30 mouse cellular contexts compared by ENCODE assay signal in genomic region chr4:57574181-57574580, GRCm38 (mm10). TPM values are rescaled to one million over a fixed set of nuclear protein-coding genes. Genes with fewer than 3 reads are reported as not detected.
DNase-seq lines count a peak whose midpoint lies in the region; ATAC-seq and TF ChIP-seq lines count a peak whose summit lies in the region.
"Had no signal": no experiment of that assay in that cellular context is flagged by ENCODE, and none has a peak within 500 bp of the region (broad histone marks: within the 10 kb centered on the region; RNA-seq: fewer than 3 reads in every experiment).

No protein-coding gene starts in this region.

- H3K27ac ChIP-seq in gastrocnemius, adult 2 months = 0 out of 2 replicates have a peak overlapping the region, but pooled peaks have one; percentile 8
- H3K27ac ChIP-seq in heart, embryonic 13.5 days (replicated peaks) = peak overlapping the region; percentile 90
- H3K27ac ChIP-seq in intestine, embryonic 16.5 days (ENCODE audit: low read length) = peak overlapping the region; percentile 26; the same call in 1 of the 2 replicates
- H3K27ac ChIP-seq in intestine, postnatal 0 days (ENCODE audit: low read depth, low read length) = no peak overlapping the region
- H3K27ac ChIP-seq in small intestine, adult 2 months (ENCODE audit: insufficient read depth, low read depth, low read length) = 0 out of 2 replicates have a peak overlapping the region, but pooled peaks have one; percentile 33
- H3K27ac ChIP-seq: embryonic facial prominence, embryonic 13.5 days; forebrain, embryonic 10.5 days; forebrain, embryonic 15.5 days; kidney, postnatal 0 days; limb, embryonic 10.5 days; limb, embryonic 15.5 days; liver, embryonic 13.5 days; macrophage; midbrain, embryonic 13.5 days; neural tube, embryonic 13.5 days had no signal

- H3K27me3 ChIP-seq in heart, embryonic 13.5 days (replicated peaks) = no peaks in the 10 kb centered on the region
- no peaks in the 10 kb centered on the region for H3K27me3 ChIP-seq in intestine, embryonic 16.5 days (replicated peaks; ENCODE audit: control insufficient read depth, insufficient read depth, low read length)
- no peaks in the 10 kb centered on the region for H3K27me3 ChIP-seq in intestine, postnatal 0 days (replicated peaks; ENCODE audit: control insufficient read depth, insufficient read depth, low read length)
- H3K27me3 ChIP-seq in small intestine, adult 2 months (ENCODE audit: control insufficient read depth, insufficient read depth, low read length) = no peaks in the 10 kb centered on the region
- H3K27me3 ChIP-seq: embryonic facial prominence, embryonic 13.5 days; forebrain, embryonic 15.5 days; limb, embryonic 15.5 days had no signal

- intact Hi-C loops in gastrocnemius, adult 2 months (cut with DNase I) = no loop called here
- intact Hi-C loops in gastrocnemius, postnatal 14 days (cut with DNase I; ENCODE audit: low total_unique reads) = no loop called here
- intact Hi-C loops in heart, postnatal 14 days (cut with DNase I) = no loop called here

- 64% methylated on average over 3 of the region's 3 CpGs for WGBS in heart, embryonic 13.5 days
- 88% methylated on average over 3 of the region's 3 CpGs for WGBS in intestine, embryonic 16.5 days
- WGBS in intestine, postnatal 0 days = 84% methylated on average over 3 of the region's 3 CpGs
- 79% methylated on average over 3 of the region's 3 CpGs for WGBS in small intestine, adult 2 months

- H3K4me2 ChIP-seq in heart, embryonic 13.5 days = peak overlapping the region; percentile 39
- no peak overlapping the region for H3K4me2 ChIP-seq in intestine, embryonic 16.5 days (ENCODE audit: low read depth, low read length)
- no peak overlapping the region for H3K4me2 ChIP-seq in intestine, postnatal 0 days (replicated peaks; ENCODE audit: low read depth)
- H3K4me2 ChIP-seq: embryonic facial prominence, embryonic 13.5 days; forebrain, embryonic 15.5 days; limb, embryonic 15.5 days; liver, embryonic 13.5 days; midbrain, embryonic 13.5 days; neural tube, embryonic 13.5 days had no signal

- H3K9ac ChIP-seq in heart, embryonic 13.5 days = peak overlapping the region; percentile 71
- H3K9ac ChIP-seq in intestine, embryonic 16.5 days (ENCODE audit: low read depth, low read length) = no peak overlapping the region
- no peak overlapping the region for H3K9ac ChIP-seq in intestine, postnatal 0 days (ENCODE audit: low read depth, low read length)
- H3K9ac ChIP-seq: embryonic facial prominence, embryonic 13.5 days; forebrain, embryonic 15.5 days; limb, embryonic 15.5 days; liver, embryonic 13.5 days; midbrain, embryonic 13.5 days; neural tube, embryonic 13.5 days had no signal

- H3K36me3 ChIP-seq in heart, embryonic 13.5 days = peaks cover 19% of the 10 kb centered on the region
- no peaks in the 10 kb centered on the region for H3K36me3 ChIP-seq in intestine, embryonic 16.5 days (ENCODE audit: control insufficient read depth, insufficient read depth, low read length)
- no peaks in the 10 kb centered on the region for H3K36me3 ChIP-seq in intestine, postnatal 0 days (ENCODE audit: control insufficient read depth, insufficient read depth)
- H3K36me3 ChIP-seq in small intestine, adult 2 months (ENCODE audit: control insufficient read depth, insufficient read depth, low read length) = no peaks in the 10 kb centered on the region
- H3K36me3 ChIP-seq: embryonic facial prominence, embryonic 13.5 days; forebrain, embryonic 10.5 days; forebrain, embryonic 15.5 days; limb, embryonic 10.5 days; limb, embryonic 15.5 days; liver, embryonic 13.5 days; midbrain, embryonic 13.5 days; neural tube, embryonic 13.5 days had no signal

- no peak for TF ChIP-seq CTCF in gastrocnemius, adult 2 months (IDR thresholded peaks at IDR 0.05)
- TF ChIP-seq CTCF in intestine, postnatal 0 days (IDR thresholded peaks at IDR 0.05; ENCODE audit: low read depth) = no peak
- no peak for TF ChIP-seq CTCF in small intestine, adult 2 months (IDR thresholded peaks at IDR 0.05; ENCODE audit: extremely low read depth, insufficient read length, insufficient replicate concordance, low read depth, low read length)

- TF ChIP-seq POLR2A in small intestine, adult 2 months (IDR thresholded peaks at IDR 0.05; ENCODE audit: low read depth, low read length) = no peak

- DNase-seq in gastrocnemius, adult 2 months = no peak
- DNase-seq in gastrocnemius, postnatal 14 days = no peak
- no peak for DNase-seq in heart, postnatal 14 days
- DNase-seq: cerebellum, adult 18-20 months; cerebellum, postnatal 10 days; kidney, adult 8-10 months; kidney, postnatal 4 days; layer of hippocampus, postnatal 36 days; liver, embryonic 13.5 days; lung, adult 18-20 months; right cerebral cortex, postnatal 4 days; thymus, adult 2 months; thymus, postnatal 36 days had no signal

- no peak overlapping the region for H3K4me3 ChIP-seq in gastrocnemius, adult 2 months
- H3K4me3 ChIP-seq in heart, embryonic 13.5 days = no peak overlapping the region
- H3K4me3 ChIP-seq in intestine, embryonic 16.5 days (ENCODE audit: low read length) = no peak overlapping the region
- H3K4me3 ChIP-seq in intestine, postnatal 0 days (ENCODE audit: low read depth, low read length) = no peak overlapping the region
- no peak overlapping the region for H3K4me3 ChIP-seq in small intestine, adult 2 months (ENCODE audit: low read depth, low read length)
- H3K4me3 ChIP-seq: embryonic facial prominence, embryonic 13.5 days; forebrain, embryonic 10.5 days; forebrain, embryonic 15.5 days; limb, embryonic 10.5 days; limb, embryonic 15.5 days; liver, embryonic 13.5 days; midbrain, embryonic 13.5 days; neural tube, embryonic 13.5 days had no signal

- ATAC-seq in heart, embryonic 13.5 days (ENCODE audit: extremely low read depth, insufficient number of reproducible peaks, low FRiP score, low TSS enrichment) = no peak
- ATAC-seq in intestine, embryonic 16.5 days = no peak
- no peak for ATAC-seq in intestine, postnatal 0 days
- ATAC-seq: CD4-positive, CD25-positive, alpha-beta regulatory T cell, adult 4 months; forebrain, embryonic 15.5 days; hindbrain, embryonic 16.5 days; midbrain, embryonic 13.5 days had no signal

- H3K4me1 ChIP-seq in heart, embryonic 13.5 days = peaks cover 90% of the 10 kb centered on the region
- H3K4me1 ChIP-seq in intestine, embryonic 16.5 days (ENCODE audit: control insufficient read depth, insufficient read depth, low read length) = peaks cover 7% of the 10 kb centered on the region; the same call in 1 of the 2 replicates
- H3K4me1 ChIP-seq in intestine, postnatal 0 days (replicated peaks; ENCODE audit: control insufficient read depth, insufficient read depth, low read length) = no peaks in the 10 kb centered on the region
- no peaks in the 10 kb centered on the region for H3K4me1 ChIP-seq in small intestine, adult 2 months (ENCODE audit: control insufficient read depth, insufficient read depth, insufficient read length, low read length)
- H3K4me1 ChIP-seq: forebrain, embryonic 15.5 days; liver, embryonic 13.5 days; midbrain, embryonic 13.5 days; neural tube, embryonic 13.5 days had no signal

- H3K9me3 ChIP-seq in heart, embryonic 13.5 days = no peaks in the 10 kb centered on the region
- H3K9me3 ChIP-seq in intestine, embryonic 16.5 days (ENCODE audit: control insufficient read depth, low read length) = no peaks in the 10 kb centered on the region
- H3K9me3 ChIP-seq in intestine, postnatal 0 days (ENCODE audit: control insufficient read depth) = no peaks in the 10 kb centered on the region
- H3K9me3 ChIP-seq: embryonic facial prominence, embryonic 13.5 days; forebrain, embryonic 10.5 days; forebrain, embryonic 15.5 days; limb, embryonic 10.5 days; limb, embryonic 15.5 days; liver, embryonic 13.5 days; midbrain, embryonic 13.5 days; neural tube, embryonic 13.5 days had no signal

RNA-seq across cellular contexts. Expression of gene Pakap, which starts 6.2 kb away (rescaled TPM):
- 1 to 10 TPM; 4.9 to 7.0 TPM for total RNA-seq in gastrocnemius, adult 2 months (2021)
- 10 to 100 TPM in 1 of 2 experiments, 1 to 10 TPM in 1; 8.8 to 10.9 TPM for total RNA-seq in gastrocnemius, postnatal 14 days (2021)
- 49.3 and 52.6 TPM in 2 replicates for polyA plus RNA-seq in heart, embryonic 13.5 days (2015; fragmentation: Nextera tagmentation; extraction: Ambion mirVana)
- 10 to 100 TPM; 40.0 to 46.5 TPM for total RNA-seq in heart, postnatal 14 days (2021)
- 21.2 and 22.0 TPM in 2 replicates for polyA plus RNA-seq in intestine, embryonic 16.5 days (2015; fragmentation: Nextera tagmentation; extraction: Ambion mirVana)
- 8.5 and 8.6 TPM in 2 replicates for polyA plus RNA-seq in intestine, postnatal 0 days (2015; fragmentation: Nextera tagmentation; extraction: Ambion mirVana)
- 0.22 and 0.30 TPM in 2 replicates for polyA plus RNA-seq in small intestine, adult 2 months (2012; rRNA removed)
- total RNA-seq: common myeloid progenitor, adult 5-6 weeks; megakaryocyte-erythroid progenitor cell, adult 5-6 weeks had no signal
- polyA plus RNA-seq: macrophage had no signal
